Comparison of ENCODE assay signal across 11 mouse cellular contexts in genomic region chr7:44724316-44724715, GRCm38 (mm10). TPM values are rescaled to one million over a fixed set of nuclear protein-coding genes. Genes with fewer than 3 reads are reported as not detected.
A peak's percentile ranks its signal among the peaks of the same experiment; 100 is the strongest.
DNase-seq lines count a peak whose midpoint lies in the region; ATAC-seq lines count a peak whose summit lies in the region.
"Had no signal": no experiment of that assay in that cellular context is flagged by ENCODE, and none has a peak within 500 bp of the region (broad histone marks: within the 10 kb centered on the region; RNA-seq: fewer than 3 reads in every experiment).

No protein-coding gene starts in this region.

- WGBS in hindbrain, embryonic 11.5 days: 29% methylated on average over 7 of the region's 7 CpGs
- WGBS in hindbrain, embryonic 13.5 days: 23% methylated on average over 7 of the region's 7 CpGs
- WGBS in midbrain, embryonic 16.5 days: 19% methylated on average over 7 of the region's 7 CpGs
- WGBS in midbrain, embryonic 11.5 days: 32% methylated on average over 7 of the region's 7 CpGs

- no peak for ATAC-seq in hindbrain, embryonic 11.5 days (ENCODE audit: low FRiP score)
- ATAC-seq in hindbrain, embryonic 13.5 days (ENCODE audit: low FRiP score): no peak
- ATAC-seq in midbrain, embryonic 16.5 days: no peak
- no peak for ATAC-seq in midbrain, embryonic 11.5 days (ENCODE audit: low FRiP score)
- 0 out of 2 replicates have a peak, but pooled peaks have one; percentile 23 for ATAC-seq in megakaryocyte progenitor cell, adult 5-6 weeks (replicated peaks; ENCODE audit: poor library complexity)
- no peak for ATAC-seq in inflammation-experienced regulatory T-cells, adult 6 months

- no peaks in the 10 kb centered on the region for H3K4me1 ChIP-seq in hindbrain, embryonic 11.5 days (replicated peaks; ENCODE audit: control insufficient read depth, insufficient read depth, low read length)
- H3K4me1 ChIP-seq in hindbrain, embryonic 13.5 days (replicated peaks): 0 out of 2 replicates have a peak, but pooled peaks cover 3% of the 10 kb centered on the region
- no peaks in the 10 kb centered on the region; the same call in 1 of the 2 replicates for H3K4me1 ChIP-seq in midbrain, embryonic 16.5 days (ENCODE audit: control insufficient read depth, insufficient read depth, low read length)
- H3K4me1 ChIP-seq in midbrain, embryonic 11.5 days (ENCODE audit: control insufficient read depth, insufficient read depth, low read length): no peaks in the 10 kb centered on the region
- peaks cover 0 to 3% of the 10 kb centered on the region in 2 experiments; a peak in 1 of 4 replicates for H3K4me1 ChIP-seq in ES-E14 (ENCODE audit: control insufficient read depth in 2 of 2, insufficient read depth in 2 of 2, low read length in 2 of 2, poor library complexity in 1 of 2)
- H3K4me1 ChIP-seq: limb, embryonic 13.5 days had no signal

- H3K4me2 ChIP-seq in hindbrain, embryonic 11.5 days (replicated peaks; ENCODE audit: low read depth, low read length): no peak overlapping the region
- no peak overlapping the region for H3K4me2 ChIP-seq in hindbrain, embryonic 13.5 days
- 0 out of 2 replicates have a peak overlapping the region, but pooled peaks have one; percentile 14 for H3K4me2 ChIP-seq in midbrain, embryonic 16.5 days (ENCODE audit: low read length)
- H3K4me2 ChIP-seq in midbrain, embryonic 11.5 days: no peak overlapping the region
- H3K4me2 ChIP-seq: limb, embryonic 13.5 days had no signal

- H3K9ac ChIP-seq in hindbrain, embryonic 11.5 days (ENCODE audit: low read depth, low read length): no peak overlapping the region
- H3K9ac ChIP-seq in hindbrain, embryonic 13.5 days: no peak overlapping the region
- H3K9ac ChIP-seq in midbrain, embryonic 16.5 days (ENCODE audit: low read depth, low read length): no peak overlapping the region
- no peak overlapping the region for H3K9ac ChIP-seq in midbrain, embryonic 11.5 days (ENCODE audit: low read length)
- H3K9ac ChIP-seq in ES-E14 (ENCODE audit: insufficient read depth, low read depth, low read length, poor library complexity, severe bottlenecking): no peak overlapping the region
- H3K9ac ChIP-seq: limb, embryonic 13.5 days had no signal

- H3K4me3 ChIP-seq in hindbrain, embryonic 11.5 days (ENCODE audit: low read depth, low read length): no peak overlapping the region
- H3K4me3 ChIP-seq in hindbrain, embryonic 13.5 days: no peak overlapping the region
- no peak overlapping the region for H3K4me3 ChIP-seq in midbrain, embryonic 16.5 days (ENCODE audit: low read depth, low read length)
- no peak overlapping the region for H3K4me3 ChIP-seq in midbrain, embryonic 11.5 days (ENCODE audit: low read depth, low read length)
- no peak overlapping the region for H3K4me3 ChIP-seq in ES-E14 (ENCODE audit: insufficient read depth in 1 of 2, low read depth in 1 of 2, low read length in 2 of 2, poor library complexity in 1 of 2, severe bottlenecking in 1 of 2)
- H3K4me3 ChIP-seq: limb, embryonic 13.5 days had no signal

- no peaks in the 10 kb centered on the region for H3K27me3 ChIP-seq in hindbrain, embryonic 11.5 days (ENCODE audit: control insufficient read depth, insufficient read depth, low read length)
- H3K27me3 ChIP-seq in hindbrain, embryonic 13.5 days: 0 out of 2 replicates have a peak, but pooled peaks cover 3% of the 10 kb centered on the region
- no peaks in the 10 kb centered on the region for H3K27me3 ChIP-seq in midbrain, embryonic 16.5 days (ENCODE audit: control insufficient read depth, insufficient read depth, low read depth, low read length)
- H3K27me3 ChIP-seq in midbrain, embryonic 11.5 days (ENCODE audit: control insufficient read depth, insufficient read depth, low read length): no peaks in the 10 kb centered on the region
- H3K27me3 ChIP-seq: limb, embryonic 13.5 days had no signal

- no peaks in the 10 kb centered on the region for H3K36me3 ChIP-seq in hindbrain, embryonic 11.5 days (ENCODE audit: control insufficient read depth, insufficient read depth, low read length)
- H3K36me3 ChIP-seq in hindbrain, embryonic 13.5 days: no peaks in the 10 kb centered on the region
- no peaks in the 10 kb centered on the region for H3K36me3 ChIP-seq in midbrain, embryonic 16.5 days (ENCODE audit: control insufficient read depth, insufficient read depth, low read length)
- no peaks in the 10 kb centered on the region for H3K36me3 ChIP-seq in midbrain, embryonic 11.5 days (ENCODE audit: control insufficient read depth, insufficient read depth, low read length)
- no peaks in the 10 kb centered on the region for H3K36me3 ChIP-seq in ES-E14 (ENCODE audit: control insufficient read depth, insufficient read depth, low read length, poor library complexity, severe bottlenecking)
- H3K36me3 ChIP-seq: limb, embryonic 13.5 days had no signal

- H3K27ac ChIP-seq in hindbrain, embryonic 11.5 days (ENCODE audit: low read depth, low read length): no peak overlapping the region
- no peak overlapping the region for H3K27ac ChIP-seq in hindbrain, embryonic 13.5 days
- H3K27ac ChIP-seq in midbrain, embryonic 16.5 days (ENCODE audit: low read length): no peak overlapping the region
- H3K27ac ChIP-seq in midbrain, embryonic 11.5 days (ENCODE audit: low read depth, low read length): no peak overlapping the region
- H3K27ac ChIP-seq in ES-E14 (ENCODE audit: insufficient read depth, low read depth, low read length, poor library complexity, severe bottlenecking): no peak overlapping the region
- H3K27ac ChIP-seq: limb, embryonic 13.5 days had no signal

- H3K9me3 ChIP-seq in hindbrain, embryonic 11.5 days (ENCODE audit: control insufficient read depth, low read length): no peaks in the 10 kb centered on the region
- no peaks in the 10 kb centered on the region; the same call in 1 of the 2 replicates for H3K9me3 ChIP-seq in hindbrain, embryonic 13.5 days
- H3K9me3 ChIP-seq in midbrain, embryonic 16.5 days (replicated peaks; ENCODE audit: control insufficient read depth, low read length, poor library complexity, severe bottlenecking): no peaks in the 10 kb centered on the region; the same call in 1 of the 2 replicates
- no peaks in the 10 kb centered on the region for H3K9me3 ChIP-seq in midbrain, embryonic 11.5 days (ENCODE audit: control insufficient read depth, low read length)
- H3K9me3 ChIP-seq in ES-E14 (ENCODE audit: control insufficient read depth, insufficient read depth, low read depth, low read length): no peaks in the 10 kb centered on the region
- H3K9me3 ChIP-seq: limb, embryonic 13.5 days had no signal

- peak; percentile 34 for DNase-seq in hindbrain, embryonic 11.5 days (ENCODE audit: low spot score)
- no peak for DNase-seq in midbrain, embryonic 11.5 days (ENCODE audit: low spot score, missing footprints)
- no peak for DNase-seq in ES-E14 (ENCODE audit: low read depth, low spot score)
- DNase-seq in adrenal gland, postnatal 25 days: no peak
- DNase-seq: adrenal gland, adult 8-10 months had no signal

- in situ Hi-C loops in ES-E14 (cut with MboI; ENCODE audit: low sequenced_read_pairs in 2 of 2, unreplicated experiment in 2 of 2): no loop called here

RNA-seq across cellular contexts. Expression of gene Izumo2, which starts 15.8 kb away (rescaled TPM):
- not detected in 2 replicates for polyA plus RNA-seq in hindbrain, embryonic 11.5 days (2014; fragmentation: Nextera tagmentation; extraction: Ambion mirVana)
- polyA plus RNA-seq in hindbrain, embryonic 13.5 days (2015; fragmentation: Nextera tagmentation; extraction: Ambion mirVana): not detected in 2 replicates
- not detected in 2 replicates for polyA plus RNA-seq in midbrain, embryonic 16.5 days (2015; fragmentation: Nextera tagmentation; extraction: Ambion mirVana)
- polyA plus RNA-seq in midbrain, embryonic 11.5 days (2014; fragmentation: Nextera tagmentation; extraction: Ambion mirVana): not detected in 2 replicates
- 0.40 and 0.79 TPM in 2 replicates for total RNA-seq in ES-E14 (2012; rRNA removed)
- total RNA-seq in megakaryocyte progenitor cell, adult 5-6 weeks (2015): not detected in 2 replicates
- total RNA-seq in megakaryocyte progenitor cell, adult 5-6 weeks (2017): not detected in 2 replicates
- total RNA-seq in adrenal gland, postnatal 25 days (2021): not detected in 2 replicates
- not detected for polyA plus RNA-seq in inflammation-experienced regulatory T-cells, adult 6 months (2017; shearing (Covaris generic))
- total RNA-seq: adrenal gland, adult 8-10 months; neutrophil, adult 5-6 weeks had no signal
- polyA plus RNA-seq: limb, embryonic 13.5 days had no signal

RNA-seq across cellular contexts. Expression of gene Vrk3, which starts 23.9 kb away (rescaled TPM):
- polyA plus RNA-seq in hindbrain, embryonic 11.5 days (2014; fragmentation: Nextera tagmentation; extraction: Ambion mirVana): 32.5 and 36.7 TPM in 2 replicates
- 28.4 and 33.0 TPM in 2 replicates for polyA plus RNA-seq in hindbrain, embryonic 13.5 days (2015; fragmentation: Nextera tagmentation; extraction: Ambion mirVana)
- 27.3 and 27.9 TPM in 2 replicates for polyA plus RNA-seq in midbrain, embryonic 16.5 days (2015; fragmentation: Nextera tagmentation; extraction: Ambion mirVana)
- 41.7 and 43.4 TPM in 2 replicates for polyA plus RNA-seq in midbrain, embryonic 11.5 days (2014; fragmentation: Nextera tagmentation; extraction: Ambion mirVana)
- 17.8 and 23.2 TPM in 2 replicates for total RNA-seq in ES-E14 (2012; rRNA removed)
- 37.1 and 37.4 TPM in 2 replicates for total RNA-seq in megakaryocyte progenitor cell, adult 5-6 weeks (2015)
- 36.0 and 51.4 TPM in 2 replicates for total RNA-seq in megakaryocyte progenitor cell, adult 5-6 weeks (2017)
- 58.7 and 59.3 TPM in 2 replicates for total RNA-seq in adrenal gland, postnatal 25 days (2021)
- 10 to 100 TPM; 66.6 to 71.2 (median 69.7) TPM for polyA plus RNA-seq in inflammation-experienced regulatory T-cells, adult 6 months (2017; shearing (Covaris generic))

RNA-seq across cellular contexts. Expression of gene Zfp473, which starts 26.5 kb away (rescaled TPM):
- 3.0 and 3.7 TPM in 2 replicates for polyA plus RNA-seq in hindbrain, embryonic 11.5 days (2014; fragmentation: Nextera tagmentation; extraction: Ambion mirVana)
- polyA plus RNA-seq in hindbrain, embryonic 13.5 days (2015; fragmentation: Nextera tagmentation; extraction: Ambion mirVana): 0.78 and 0.91 TPM in 2 replicates
- 1.2 and 1.8 TPM in 2 replicates for polyA plus RNA-seq in midbrain, embryonic 16.5 days (2015; fragmentation: Nextera tagmentation; extraction: Ambion mirVana)
- 2.7 and 4.3 TPM in 2 replicates for polyA plus RNA-seq in midbrain, embryonic 11.5 days (2014; fragmentation: Nextera tagmentation; extraction: Ambion mirVana)
- total RNA-seq in ES-E14 (2012; rRNA removed): 15.1 and 20.3 TPM in 2 replicates
- total RNA-seq in megakaryocyte progenitor cell, adult 5-6 weeks (2015): 1.2 and 1.5 TPM in 2 replicates
- total RNA-seq in megakaryocyte progenitor cell, adult 5-6 weeks (2017): 1.0 and 2.6 TPM in 2 replicates
- 0.71 and 0.88 TPM in 2 replicates for total RNA-seq in adrenal gland, postnatal 25 days (2021)
- 1 to 10 TPM in 1 of 3 experiments, under 1 TPM in 2; 0.16 to 2.1 (median 0.93) TPM for polyA plus RNA-seq in inflammation-experienced regulatory T-cells, adult 6 months (2017; shearing (Covaris generic))

RNA-seq across cellular contexts. Expression of gene Myh14, which starts 53.7 kb away (rescaled TPM):
- 1.9 and 2.3 TPM in 2 replicates for polyA plus RNA-seq in hindbrain, embryonic 11.5 days (2014; fragmentation: Nextera tagmentation; extraction: Ambion mirVana)
- polyA plus RNA-seq in hindbrain, embryonic 13.5 days (2015; fragmentation: Nextera tagmentation; extraction: Ambion mirVana): 1.9 and 2.3 TPM in 2 replicates
- polyA plus RNA-seq in midbrain, embryonic 16.5 days (2015; fragmentation: Nextera tagmentation; extraction: Ambion mirVana): 2.9 and 3.3 TPM in 2 replicates
- 1.1 and 1.3 TPM in 2 replicates for polyA plus RNA-seq in midbrain, embryonic 11.5 days (2014; fragmentation: Nextera tagmentation; extraction: Ambion mirVana)
- total RNA-seq in ES-E14 (2012; rRNA removed): 7.0 and 9.8 TPM in 2 replicates
- not detected in 2 replicates for total RNA-seq in megakaryocyte progenitor cell, adult 5-6 weeks (2015)
- not detected in 2 replicates for total RNA-seq in megakaryocyte progenitor cell, adult 5-6 weeks (2017)
- 2.8 and 4.3 TPM in 2 replicates for total RNA-seq in adrenal gland, postnatal 25 days (2021)
- not detected for polyA plus RNA-seq in inflammation-experienced regulatory T-cells, adult 6 months (2017; shearing (Covaris generic))
- total RNA-seq: neutrophil, adult 5-6 weeks had no signal
